Mouse (Mus musculus) cerebellum, adult 9-10 months (tissue): ENCODE measurements at regions not wholly inside any gene's neighbourhood (a gene's known extent, or its start where the extent isn't known, plus 50 kb on each side); places are given as distances from the start of the nearest gene placed in this dataset.

Experiments
- DNase-seq: peaks from one replicate; pipeline ENCODE4 v3.0.0; 2022

DNA sequence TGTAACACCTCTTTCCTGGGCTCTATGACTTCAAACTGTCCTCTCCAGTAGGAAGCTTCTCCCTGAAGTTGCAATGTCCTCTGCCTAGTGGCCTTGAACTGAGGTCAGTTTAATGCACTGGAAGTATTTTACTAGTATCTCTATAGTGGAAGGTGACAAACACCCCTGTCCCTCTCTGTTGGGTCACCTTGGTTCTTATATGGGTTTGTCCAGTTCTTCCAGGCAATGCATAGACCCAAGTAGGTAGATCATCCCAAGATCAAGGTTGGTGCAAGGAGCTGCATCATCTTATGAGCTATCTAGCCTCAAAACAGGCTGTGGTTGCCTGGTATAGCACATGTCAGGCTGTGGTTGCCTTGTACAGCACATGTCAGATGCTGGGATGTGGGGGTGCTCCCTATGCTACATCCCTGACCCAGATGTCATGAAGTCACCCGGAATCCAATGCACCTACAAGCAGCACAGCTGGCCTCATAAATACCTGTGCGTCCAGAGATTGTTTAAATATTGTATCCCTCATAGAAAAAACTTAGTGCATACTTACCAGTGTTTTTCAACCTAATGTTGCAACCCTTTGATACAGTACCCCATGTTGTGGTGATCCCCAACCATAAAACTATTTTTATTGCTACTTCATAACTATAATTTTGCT, 88.4 kb upstream of the Cpm start:
- DNase-seq = no peak

DNA sequence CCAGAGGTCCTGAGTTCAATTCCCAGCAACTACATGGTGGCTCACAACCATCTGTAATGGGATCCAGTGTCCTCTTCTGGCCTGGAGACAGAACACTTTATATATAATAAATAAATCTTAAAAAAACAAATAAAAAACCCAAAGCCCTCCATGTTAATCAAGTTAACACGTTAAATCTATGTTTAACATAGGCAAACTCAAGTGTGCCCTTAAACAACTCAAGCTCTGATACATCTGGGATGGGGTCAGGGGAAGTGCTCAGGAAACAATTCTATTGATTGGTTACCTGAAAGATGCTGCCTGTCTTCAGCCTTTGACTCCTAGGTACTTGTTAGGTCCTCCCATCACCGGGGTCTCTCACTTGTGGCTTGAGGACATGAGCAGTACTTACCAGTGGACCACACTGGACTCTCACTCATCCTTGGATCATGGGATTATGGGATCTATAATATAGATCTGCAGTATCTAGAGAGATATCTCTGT, 89.1 kb upstream of the Cpm start:
- no peak for DNase-seq

DNA sequence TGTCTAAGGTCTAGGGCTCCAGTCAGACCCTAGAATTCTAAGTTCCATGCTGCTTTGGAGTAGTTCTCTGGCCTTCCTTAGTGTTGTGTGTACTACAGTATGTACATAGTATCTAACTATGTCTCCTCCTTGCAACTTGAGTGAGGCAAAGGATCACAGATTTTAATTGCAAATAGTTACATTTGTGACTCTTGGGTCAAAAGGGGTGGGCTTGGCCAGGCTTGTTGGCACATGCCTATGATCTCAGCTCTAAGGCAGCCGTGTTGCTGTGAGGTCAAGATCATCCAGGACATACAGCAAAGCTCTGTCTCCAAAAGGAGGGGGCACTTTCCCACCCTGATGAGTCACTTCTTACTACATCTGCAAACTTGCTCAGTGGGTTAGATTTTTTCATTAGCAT, 89.8 kb upstream of the Cpm start:
- no peak for DNase-seq

DNA sequence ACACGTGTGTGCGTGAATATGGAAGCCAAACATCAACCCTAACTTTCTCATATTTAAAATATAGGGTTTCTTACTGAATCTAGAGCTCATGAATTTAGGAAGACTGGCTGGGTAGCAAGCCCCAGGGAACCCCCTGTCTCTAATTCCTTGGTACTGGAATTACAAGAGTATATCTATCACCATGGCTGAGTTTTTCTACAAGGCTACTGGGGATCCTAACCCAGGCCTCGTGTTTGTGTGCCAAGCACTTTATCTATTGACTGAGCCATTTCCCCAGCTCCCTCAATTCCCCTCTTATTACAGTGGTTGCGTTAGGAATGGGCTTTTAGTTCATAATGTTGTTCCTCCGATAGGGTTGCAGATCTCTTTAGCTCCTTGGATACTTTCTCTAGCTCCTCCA, 90.6 kb upstream of the Cpm start:
- DNase-seq = no peak

DNA sequence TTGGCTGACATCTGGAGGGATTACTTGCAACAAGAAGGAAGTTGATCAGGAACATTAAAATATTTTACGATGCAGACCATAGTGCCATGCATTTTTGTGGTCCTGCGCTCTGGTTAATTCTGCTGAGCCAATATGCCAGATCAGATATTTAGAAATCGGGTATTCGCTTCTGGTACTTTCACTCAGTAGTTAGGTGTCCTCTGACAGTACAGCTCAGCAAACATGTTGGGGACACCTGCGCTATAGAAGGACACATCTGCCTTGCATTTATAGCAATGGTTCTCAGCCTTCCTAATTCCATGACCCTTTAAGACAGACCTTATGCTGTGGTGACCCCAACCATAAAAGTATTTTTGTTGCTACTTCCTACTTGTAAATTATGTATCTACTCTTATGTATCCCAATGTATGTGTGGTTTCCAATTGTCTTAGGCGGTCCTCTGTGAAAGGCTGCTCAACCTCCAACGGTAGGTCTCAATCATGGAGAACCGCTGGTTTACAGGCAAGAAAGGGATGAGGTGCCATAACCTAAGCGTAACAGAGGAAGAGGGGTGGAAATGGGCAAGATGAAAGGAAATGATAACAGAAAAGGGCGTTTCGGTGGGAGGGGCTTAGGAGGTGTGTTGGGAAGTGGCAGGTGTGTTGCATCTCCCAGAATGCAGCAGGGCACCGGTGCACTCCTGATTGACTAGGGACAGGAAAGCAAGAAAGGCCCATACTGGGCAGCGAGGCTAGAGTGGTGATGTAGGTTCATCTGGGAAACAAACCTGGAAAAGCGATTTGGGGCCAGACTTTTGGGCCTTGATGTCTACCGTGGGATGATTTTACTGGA, 92.3 kb upstream of the Cpm start:
- DNase-seq = no peak

DNA sequence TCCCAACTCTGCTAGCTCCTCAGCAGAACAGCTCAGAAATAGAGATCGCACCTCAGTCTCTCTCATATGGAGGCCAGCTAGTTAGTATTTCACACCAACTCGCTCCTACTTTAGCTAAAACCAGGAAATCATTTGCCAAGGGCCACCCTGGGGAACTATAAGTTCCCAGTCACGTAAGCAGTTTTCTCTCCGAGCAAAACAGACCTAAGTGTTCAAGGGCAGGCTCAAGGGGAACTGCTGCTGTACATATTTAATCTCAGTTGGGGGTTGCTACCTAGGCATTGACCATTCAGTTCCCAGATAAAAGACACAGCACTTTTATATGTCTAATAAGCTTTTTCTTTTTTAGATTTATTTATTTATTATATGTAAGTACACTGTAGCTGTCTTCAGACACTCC, 93.5 kb upstream of the Cpm start:
- no peak for DNase-seq

DNA sequence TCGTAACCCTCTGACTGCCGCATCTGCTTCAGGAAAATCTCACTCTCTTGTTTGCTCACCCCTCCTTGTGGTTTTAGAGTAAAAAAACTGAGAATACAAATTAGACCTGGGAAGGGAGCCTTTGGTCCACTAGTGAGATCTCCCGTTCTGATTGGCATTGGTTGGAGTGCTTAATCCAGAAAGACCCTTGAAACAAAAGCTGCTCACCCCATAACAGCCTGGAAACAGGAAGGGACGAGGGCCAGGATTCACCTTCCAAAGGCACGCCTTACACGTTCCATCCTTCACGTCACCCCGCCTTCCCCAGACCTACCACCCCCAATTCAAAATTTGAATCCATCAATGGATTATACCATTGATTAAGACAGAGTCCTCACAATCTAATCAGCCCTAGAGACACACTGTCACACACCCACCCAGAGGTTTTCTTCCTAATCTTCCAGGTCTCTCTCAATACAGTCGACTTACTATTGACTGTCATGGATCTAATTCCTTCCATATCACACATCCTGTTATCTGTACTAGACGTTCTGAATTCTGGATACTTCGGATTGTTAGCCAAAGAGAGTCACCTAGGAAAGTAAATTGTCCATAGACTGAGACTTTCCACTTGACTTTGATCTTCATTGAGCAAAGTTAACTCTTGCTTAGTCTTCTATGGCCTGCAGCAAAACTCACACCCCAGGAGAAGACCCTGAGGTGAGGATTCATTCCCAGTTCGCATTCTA, 94.1 kb upstream of the Cpm start:
- DNase-seq = no peak

DNA sequence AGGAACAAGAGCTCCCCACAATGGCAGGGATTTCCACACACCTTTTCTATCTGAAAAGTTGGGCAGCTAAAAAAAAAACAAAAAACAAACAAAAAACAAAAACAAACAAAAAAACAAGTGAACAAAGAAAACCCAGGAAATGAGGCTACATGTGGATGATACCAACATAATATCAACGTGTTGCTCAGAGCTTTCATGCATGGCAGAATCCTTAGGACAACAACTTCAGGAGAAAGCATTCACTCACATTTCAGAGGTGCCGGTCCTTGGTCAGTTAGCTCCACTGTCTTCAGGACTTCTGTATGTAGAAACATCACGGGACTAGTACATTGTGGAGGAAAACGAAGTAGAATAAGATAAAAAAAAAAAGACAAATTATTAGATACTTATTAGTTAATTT, 94.8 kb upstream of the Cpm start:
- DNase-seq = no peak

DNA sequence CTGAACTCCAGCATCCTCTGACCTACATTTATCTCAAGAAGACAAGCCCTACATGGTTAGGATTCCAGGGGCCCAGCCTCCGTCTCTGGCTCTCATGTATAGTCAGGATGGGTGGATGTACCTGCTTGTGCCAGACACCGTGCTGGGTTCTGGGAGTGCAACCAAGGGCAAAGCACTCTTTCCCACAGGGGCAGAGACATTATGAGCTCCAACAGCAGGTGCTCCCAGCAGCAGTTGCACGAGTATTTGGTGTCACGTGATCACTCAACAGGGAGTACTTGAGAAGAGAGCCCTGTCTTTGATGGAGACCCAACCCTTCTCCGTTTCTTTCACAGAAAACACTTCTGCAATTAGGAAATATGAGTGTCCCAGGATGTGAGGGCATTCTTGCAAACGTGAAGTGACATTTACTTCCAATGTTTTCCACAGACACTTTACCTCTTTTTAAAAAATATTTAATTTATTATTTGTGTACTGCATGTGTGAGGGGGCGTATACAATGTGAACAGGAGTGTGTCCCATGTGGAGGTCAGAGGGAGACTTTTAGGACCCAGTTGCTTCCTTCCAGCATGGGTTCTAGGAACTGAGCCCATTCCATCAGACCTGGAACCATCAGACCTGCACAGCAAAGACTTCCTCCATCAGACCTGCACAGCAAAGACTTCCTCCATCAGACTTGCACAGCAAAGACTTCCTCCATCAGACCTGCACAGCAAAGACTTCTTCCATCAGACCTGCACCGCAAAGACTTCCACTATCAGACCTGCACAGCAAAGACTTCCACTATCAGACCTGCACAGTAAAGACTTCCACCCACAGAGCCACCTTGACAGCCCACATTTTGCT, 95.5 kb upstream of the Cpm start:
- no peak for DNase-seq

DNA sequence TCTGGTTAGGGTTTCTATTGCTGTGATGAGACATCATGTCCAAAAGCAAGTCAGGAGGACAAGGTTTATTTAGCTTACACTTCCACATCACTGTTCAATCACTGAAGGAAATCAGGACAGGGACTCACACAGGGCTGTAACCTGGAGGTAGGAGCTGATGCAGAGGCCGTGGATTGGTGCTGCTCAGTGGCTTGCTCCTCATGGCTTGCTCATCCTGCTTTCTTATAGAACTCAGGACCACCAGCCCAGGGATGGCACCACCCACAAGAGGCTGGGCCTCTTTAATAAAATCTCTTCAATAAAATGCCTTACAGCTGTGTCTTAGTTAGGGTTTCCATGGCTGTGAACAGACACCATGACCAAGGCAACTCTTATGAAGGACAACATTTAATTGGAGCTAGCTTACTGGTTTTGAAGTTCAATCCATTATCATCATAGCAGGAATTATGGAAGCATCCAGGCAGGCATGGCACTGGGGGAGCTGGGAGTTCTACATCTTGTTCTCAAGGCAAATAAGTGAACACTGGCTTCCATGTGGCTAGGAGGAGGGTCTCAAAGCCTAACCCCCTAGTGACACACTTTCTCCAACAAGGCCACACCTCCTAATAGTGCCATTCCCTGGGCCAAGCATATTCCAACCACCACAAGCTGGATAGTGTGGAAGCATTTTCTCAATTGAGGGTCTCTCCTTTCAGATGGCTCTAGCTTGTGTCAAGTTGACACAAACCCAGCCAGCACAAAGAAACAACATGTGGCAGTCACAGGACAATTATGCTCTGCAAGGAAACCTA, 96.4 kb upstream of the Cpm start:
- no peak for DNase-seq

DNA sequence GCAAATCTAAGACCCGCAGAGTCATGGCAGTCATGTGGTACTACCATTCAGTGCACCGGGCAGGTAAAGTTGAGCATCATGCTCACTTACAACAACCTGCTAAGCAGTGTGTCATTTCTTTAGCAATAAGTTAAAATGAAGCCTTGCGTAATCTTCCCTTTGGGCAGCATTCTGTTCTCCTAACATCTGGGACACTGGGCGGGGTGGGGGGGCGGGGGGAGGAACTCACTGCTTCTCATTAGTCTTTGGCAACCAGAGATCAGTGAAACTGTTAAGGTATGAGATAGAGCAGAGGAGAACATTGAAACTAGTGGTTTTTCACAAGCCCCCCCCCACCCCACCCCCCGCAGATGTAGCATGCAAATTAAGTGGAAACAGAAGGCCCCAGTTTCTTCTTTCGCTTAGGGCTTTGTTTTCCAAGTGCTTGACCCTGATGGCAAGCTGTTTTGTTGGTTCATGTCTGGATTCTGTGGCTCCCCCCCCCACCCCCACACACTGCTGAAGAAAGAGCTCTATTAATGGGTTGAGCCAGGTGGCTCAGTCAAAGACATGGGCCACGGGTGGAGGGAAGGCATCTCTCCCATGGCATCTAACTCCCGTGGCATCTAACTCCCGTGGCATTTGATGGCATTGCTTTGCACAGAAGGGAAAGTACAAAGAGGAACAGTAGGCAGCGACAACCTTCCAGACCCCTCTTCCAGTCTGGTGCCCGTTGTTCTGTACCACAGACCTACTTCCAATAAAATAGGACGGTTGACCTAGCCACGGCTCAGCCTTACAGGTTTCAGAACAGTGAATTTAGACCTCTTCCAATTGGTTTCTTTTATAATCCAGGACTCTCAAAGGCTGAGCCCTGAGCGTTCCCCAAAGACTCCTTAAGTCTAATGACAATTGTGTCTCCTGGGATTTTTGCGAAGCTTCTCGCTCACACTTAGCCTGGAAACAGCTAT, 97.2 kb upstream of the Cpm start:
- DNase-seq = no peak

DNA sequence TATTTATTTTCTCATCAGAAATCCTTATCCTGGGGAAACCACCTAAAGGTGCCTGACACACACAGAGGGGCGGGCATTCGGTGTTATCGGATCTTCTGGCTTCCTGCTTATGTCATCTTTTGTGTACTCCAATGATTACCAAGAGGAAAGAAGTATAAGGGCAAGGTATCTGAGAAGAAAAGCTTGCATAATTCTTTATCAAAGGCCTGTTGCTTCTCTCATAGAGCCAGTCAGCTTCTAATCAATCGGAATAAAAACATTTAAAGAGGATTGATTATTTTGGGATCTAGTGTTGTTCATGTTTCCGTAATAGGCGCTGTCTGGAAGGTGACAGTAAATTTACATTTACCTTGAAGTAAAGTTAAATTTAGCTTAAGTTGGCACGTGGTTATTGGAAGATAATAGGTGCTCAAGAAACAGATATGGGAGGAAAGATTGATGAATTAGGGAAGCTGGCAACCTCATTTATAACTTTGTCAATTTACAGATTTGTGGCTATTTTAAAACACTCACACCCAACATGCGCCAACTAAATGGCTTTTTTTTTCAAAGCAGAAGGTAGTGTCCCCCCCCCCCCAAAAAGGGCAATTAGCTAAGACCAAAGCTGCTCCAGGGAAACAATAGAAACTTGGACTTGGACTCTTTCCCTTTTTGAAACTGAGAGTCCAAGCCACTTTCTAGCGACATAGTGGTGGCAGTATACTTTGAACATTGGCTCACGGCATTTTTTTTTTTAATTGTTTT, 98.3 kb upstream of the Cpm start:
- no peak for DNase-seq

DNA sequence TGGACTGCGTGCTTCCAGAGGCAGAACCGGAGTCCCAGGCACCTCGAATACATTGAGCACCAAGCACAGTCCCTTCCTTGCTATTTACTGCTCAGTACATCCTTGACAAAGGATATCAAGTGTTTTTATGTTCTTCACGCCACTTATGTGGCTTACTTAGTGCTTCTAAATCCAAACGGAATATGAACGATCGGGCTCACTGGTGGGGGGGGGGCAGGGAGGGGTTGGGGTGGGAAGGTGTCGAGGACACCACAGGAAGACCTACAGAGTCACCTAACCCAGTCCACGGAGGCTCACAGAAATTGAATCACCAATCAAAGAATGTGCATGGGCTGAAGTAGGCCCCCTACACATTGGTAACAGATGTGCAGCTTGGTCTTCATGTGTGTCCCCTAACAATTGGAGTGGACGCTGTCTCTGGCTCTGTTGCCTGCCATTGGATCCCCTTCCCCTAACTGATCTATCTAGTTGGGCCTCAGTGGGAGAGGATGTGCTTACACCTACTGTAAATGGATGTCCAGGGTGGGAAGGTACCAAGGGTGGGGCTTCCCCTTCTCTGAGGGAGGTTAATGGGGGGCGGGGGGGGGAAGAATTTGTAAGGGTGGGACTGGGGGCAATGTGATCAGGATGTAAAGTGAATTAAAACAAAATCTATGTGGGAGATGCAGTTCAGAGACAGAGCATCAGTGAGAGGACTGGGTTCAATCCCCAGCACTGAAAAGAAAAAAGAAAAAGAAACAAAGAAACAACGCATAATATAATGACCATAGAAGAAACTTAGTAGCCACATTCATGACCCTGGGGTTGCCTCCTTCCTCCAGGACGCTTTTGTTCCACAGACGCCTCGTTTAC, 99.1 kb upstream of the Cpm start:
- DNase-seq = no peak

DNA sequence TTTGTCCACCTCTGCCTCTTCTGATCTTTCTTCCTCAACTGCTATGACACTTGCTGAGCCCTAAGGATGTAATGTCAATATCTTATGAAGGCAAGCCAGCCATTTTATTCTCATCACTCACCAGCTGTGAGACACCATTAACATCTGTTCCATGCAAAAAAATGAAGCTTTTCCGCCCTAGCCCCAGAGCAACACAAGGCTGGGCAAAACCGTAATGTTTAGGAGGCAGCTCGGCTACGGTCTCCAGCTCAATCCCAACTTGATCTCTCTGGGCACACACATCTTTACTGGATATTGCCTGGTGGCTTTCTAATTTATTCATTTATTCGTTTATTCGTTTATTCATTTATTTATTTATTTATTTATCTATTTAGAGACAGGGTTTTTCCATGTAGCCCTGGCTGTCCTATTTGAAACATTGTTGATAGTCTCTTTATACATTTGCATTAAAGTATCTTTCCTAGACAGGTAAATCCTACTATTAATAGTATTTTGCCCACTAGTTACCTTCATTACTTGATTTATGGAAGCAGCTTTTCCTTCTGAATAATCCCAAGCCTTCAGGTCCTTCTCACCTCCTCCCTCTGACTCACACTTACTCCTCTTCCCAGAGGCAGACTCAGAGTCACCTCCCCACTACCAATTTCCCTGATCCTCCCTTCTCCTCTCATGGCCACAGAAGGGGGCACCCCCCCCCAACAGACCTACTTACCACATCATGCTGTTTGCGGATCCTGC, 99.9 kb upstream of the Cpm start:
- DNase-seq = no peak

DNA sequence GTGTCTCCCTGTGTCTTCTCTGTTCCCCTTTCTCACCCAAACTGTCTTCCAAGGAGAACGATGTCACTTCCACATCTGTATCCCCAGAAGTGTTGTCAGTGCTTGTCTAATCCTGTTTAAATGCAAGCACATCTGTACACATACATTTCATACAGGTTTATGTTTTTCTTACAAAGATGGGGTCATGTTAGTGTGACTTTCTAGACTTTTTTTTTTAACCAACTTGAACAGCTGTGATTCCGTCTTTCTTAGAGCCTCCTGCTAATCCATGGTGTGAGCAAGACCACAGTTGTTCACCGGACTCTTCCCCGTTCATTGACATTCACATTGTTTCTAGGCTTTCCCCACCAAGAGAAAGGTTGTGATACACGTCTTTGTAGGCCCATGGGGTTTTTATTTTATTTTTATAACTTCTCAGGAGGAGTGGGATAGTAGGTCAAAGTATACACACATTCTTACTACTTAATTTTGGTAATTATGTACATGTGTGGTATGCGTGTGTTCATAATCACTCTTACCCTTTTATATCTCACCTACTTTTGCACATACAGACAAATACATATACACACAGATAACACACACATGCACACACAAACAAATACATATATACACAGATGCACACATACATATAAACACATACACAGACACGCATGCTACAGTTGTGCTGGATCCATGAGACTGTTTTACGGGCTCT, 100.6 kb upstream of the Cpm start:
- no peak for DNase-seq

DNA sequence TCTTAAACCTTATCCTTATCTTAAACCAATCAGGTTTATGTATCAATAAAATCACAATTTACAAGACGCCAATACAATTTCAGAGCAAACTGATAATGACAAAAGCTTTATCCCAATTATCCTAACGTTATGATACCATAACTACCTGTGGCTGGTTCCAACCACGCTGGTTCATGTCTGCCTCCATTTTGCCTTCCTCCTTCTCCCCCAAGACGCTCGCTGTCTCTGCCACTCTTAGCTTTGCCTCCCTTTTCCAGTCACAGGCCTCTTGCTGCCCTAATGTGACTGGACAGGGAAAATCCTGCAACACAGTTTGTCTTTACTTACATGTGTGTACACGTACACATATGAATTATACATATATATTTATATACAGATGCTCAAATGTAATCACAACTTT, 101.3 kb upstream of the Cpm start:
- no peak for DNase-seq

DNA sequence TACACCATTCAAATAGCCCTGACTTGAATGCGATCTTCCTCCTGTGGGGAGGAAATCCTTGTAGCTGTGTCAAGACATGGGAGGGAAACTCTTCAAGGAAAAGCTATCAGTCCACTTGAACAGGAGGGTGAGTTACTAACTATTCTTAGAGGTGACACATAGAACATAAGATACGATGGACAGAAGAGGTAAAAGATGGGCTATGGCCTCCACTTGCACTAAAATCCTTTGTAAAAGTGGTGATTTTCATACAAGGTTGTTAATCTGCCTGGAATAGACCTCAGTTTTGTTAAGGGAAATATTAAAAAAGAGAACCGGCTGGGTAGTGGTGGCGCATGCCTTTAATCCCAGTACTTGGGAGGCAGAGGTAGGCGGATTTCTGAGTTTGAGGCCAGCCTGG, 102.1 kb upstream of the Cpm start:
- DNase-seq = no peak

DNA sequence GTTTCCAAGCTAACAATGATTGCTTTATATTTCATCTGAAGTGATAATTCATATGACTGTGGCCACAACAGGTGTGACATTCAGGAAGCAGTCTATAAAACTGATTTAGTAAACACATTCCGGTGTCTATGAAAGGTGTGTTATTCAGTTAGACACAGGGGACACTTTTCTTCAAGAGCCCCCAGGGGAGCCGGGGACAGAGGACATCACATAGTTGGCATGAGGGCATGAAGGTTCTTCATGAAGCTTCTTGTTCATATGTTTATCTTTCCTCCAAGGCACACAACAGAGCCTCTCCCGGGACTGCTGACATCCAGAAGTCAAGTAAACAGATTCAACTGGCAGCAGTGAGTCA, 102.5 kb upstream of the Cpm start:
- no peak for DNase-seq
